Mouse (Mus musculus): Measurements from ENCODE around the gene Coq10a. TPM values are rescaled to one million over a fixed set of nuclear protein-coding genes. Genes with fewer than 3 reads are reported as not detected.

Coq10a gene
- 15.6 and 16.8 TPM in 2 replicates for polyA plus RNA-seq (2014; fragmentation: Nextera tagmentation; extraction: Ambion mirVana)

GRCm38 (mm10) chr10:128368402-128369217 lies at the start of gene Coq10a:
Gene Coq10a (minus strand): TSS chr10:128368997.
- 0% methylated on average over 52 of the region's 87 CpGs for WGBS
- H3K27me3 ChIP-seq (replicated peaks; ENCODE audit: control insufficient read depth, insufficient read depth, low read length): no peaks in the 10 kb centered on the region
- H3K27ac ChIP-seq (replicated peaks; ENCODE audit: low read depth, low read length): peak within 1 kb of the TSS; percentile 91
- H3K4me2 ChIP-seq (ENCODE audit: low read depth, low read length): peak within 1 kb of the TSS; percentile 96
- peak within 1 kb of the TSS; percentile 69 for H3K4me3 ChIP-seq (ENCODE audit: low read depth, low read length)
- peaks cover 11% of the 10 kb centered on the region for H3K36me3 ChIP-seq (ENCODE audit: control insufficient read depth, insufficient read depth, low read length)
- ATAC-seq (ENCODE audit: low read depth) (peak; percentile 95), DNase-seq (ENCODE audit: low spot score) (peak; percentile 96)
- H3K9ac ChIP-seq (ENCODE audit: low read depth, low read length): peak within 1 kb of the TSS; percentile 68
- H3K4me1 ChIP-seq (ENCODE audit: control insufficient read depth, insufficient read depth, low read length): peaks cover 4% of the 10 kb centered on the region; the same call in 1 of the 2 replicates
- H3K9me3 ChIP-seq (ENCODE audit: control insufficient read depth, low read length): no peaks in the 10 kb centered on the region

GRCm38 (mm10) chr10:128414848-128415247 lies 46.1 kb upstream of the Coq10a start:
- no peak overlapping the region for H3K27ac ChIP-seq (replicated peaks; ENCODE audit: low read depth, low read length)
- no peak overlapping the region for H3K4me2 ChIP-seq (ENCODE audit: low read depth, low read length)
- ATAC-seq (ENCODE audit: low read depth) (no peak), DNase-seq (ENCODE audit: low spot score) (no peak)
- H3K4me3 ChIP-seq (ENCODE audit: low read depth, low read length): no peak overlapping the region
- no peak overlapping the region for H3K9ac ChIP-seq (ENCODE audit: low read depth, low read length)
- H3K9me3 ChIP-seq (ENCODE audit: control insufficient read depth, low read length): no peaks in the 10 kb centered on the region
- WGBS: 88% methylated on average over 5 of the region's 5 CpGs
- peaks cover 17% of the 10 kb centered on the region for H3K4me1 ChIP-seq (ENCODE audit: control insufficient read depth, insufficient read depth, low read length)
- peaks cover 51% of the 10 kb centered on the region for H3K36me3 ChIP-seq (ENCODE audit: control insufficient read depth, insufficient read depth, low read length)
- H3K27me3 ChIP-seq (replicated peaks; ENCODE audit: control insufficient read depth, insufficient read depth, low read length): no peaks in the 10 kb centered on the region

- no peak overlapping the region for H3K27ac ChIP-seq (replicated peaks; ENCODE audit: low read depth, low read length)
- H3K27me3 ChIP-seq (replicated peaks; ENCODE audit: control insufficient read depth, insufficient read depth, low read length): no peaks in the 10 kb centered on the region
- no peaks in the 10 kb centered on the region for H3K9me3 ChIP-seq (ENCODE audit: control insufficient read depth, low read length)
- DNase-seq (ENCODE audit: low spot score) (no peak), ATAC-seq (ENCODE audit: low read depth) (no peak)
- H3K4me2 ChIP-seq (ENCODE audit: low read depth, low read length): peak overlapping the region; percentile 88
- 0 out of 2 replicates have a peak overlapping the region, but pooled peaks have one; percentile 77 for H3K9ac ChIP-seq (ENCODE audit: low read depth, low read length)
- H3K36me3 ChIP-seq (ENCODE audit: control insufficient read depth, insufficient read depth, low read length): peaks cover 35% of the 10 kb centered on the region
- 46% methylated on average over 1 of the region's 1 CpGs for WGBS
- H3K4me1 ChIP-seq (ENCODE audit: control insufficient read depth, insufficient read depth, low read length): peaks cover 24% of the 10 kb centered on the region
- H3K4me3 ChIP-seq (ENCODE audit: low read depth, low read length): peak overlapping the region; percentile 78; the same call in 1 of the 2 replicates
Observed at GRCm38 (mm10) chr10:128413076-128413475, 44.3 kb upstream of the Coq10a start.

GRCm38 (mm10) chr10:128412558-128412957 lies 43.8 kb upstream of the Coq10a start:
- H3K36me3 ChIP-seq (ENCODE audit: control insufficient read depth, insufficient read depth, low read length): peaks cover 30% of the 10 kb centered on the region
- H3K27ac ChIP-seq (replicated peaks; ENCODE audit: low read depth, low read length): peak overlapping the region; percentile 95
- H3K4me3 ChIP-seq (ENCODE audit: low read depth, low read length): peak overlapping the region; percentile 78
- DNase-seq (ENCODE audit: low spot score) (no peak), ATAC-seq (ENCODE audit: low read depth) (no peak)
- H3K27me3 ChIP-seq (replicated peaks; ENCODE audit: control insufficient read depth, insufficient read depth, low read length): no peaks in the 10 kb centered on the region
- 61% methylated on average over 1 of the region's 1 CpGs for WGBS
- H3K4me1 ChIP-seq (ENCODE audit: control insufficient read depth, insufficient read depth, low read length): peaks cover 24% of the 10 kb centered on the region
- H3K4me2 ChIP-seq (ENCODE audit: low read depth, low read length): peak overlapping the region; percentile 88
- H3K9ac ChIP-seq (ENCODE audit: low read depth, low read length): peak overlapping the region; percentile 77
- no peaks in the 10 kb centered on the region for H3K9me3 ChIP-seq (ENCODE audit: control insufficient read depth, low read length)

GRCm38 (mm10) chr10:128412055-128412381 lies 43.2 kb upstream of the Coq10a start:
- no peak for ATAC-seq (ENCODE audit: low read depth)
- H3K27ac ChIP-seq (replicated peaks; ENCODE audit: low read depth, low read length): peak overlapping the region; percentile 95

GRCm38 (mm10) chr10:128411211-128412054 lies 42.6 kb upstream of the Coq10a start, which contains the start of the genes Nabp2 and Rnf41:
Gene Nabp2 (minus strand): TSS chr10:128411492.
Gene Rnf41 (plus strand): TSS chr10:128411657.
- WGBS: 2% methylated on average over 28 of the region's 50 CpGs
- H3K27me3 ChIP-seq (replicated peaks; ENCODE audit: control insufficient read depth, insufficient read depth, low read length): no peaks in the 10 kb centered on the region
- H3K9ac ChIP-seq (ENCODE audit: low read depth, low read length): peak within 1 kb of the TSS; percentile 77
- DNase-seq (ENCODE audit: low spot score) (peak; percentile 99), ATAC-seq (ENCODE audit: low read depth) (peak; percentile 90)
- H3K9me3 ChIP-seq (ENCODE audit: control insufficient read depth, low read length): no peaks in the 10 kb centered on the region
- H3K4me1 ChIP-seq (ENCODE audit: control insufficient read depth, insufficient read depth, low read length): peaks cover 24% of the 10 kb centered on the region
- peak within 1 kb of the TSS; percentile 95 for H3K27ac ChIP-seq (replicated peaks; ENCODE audit: low read depth, low read length)
- H3K4me2 ChIP-seq (ENCODE audit: low read depth, low read length): peak within 1 kb of the TSS; percentile 88
- H3K4me3 ChIP-seq (ENCODE audit: low read depth, low read length): peak within 1 kb of the TSS; percentile 78
- peaks cover 21% of the 10 kb centered on the region for H3K36me3 ChIP-seq (ENCODE audit: control insufficient read depth, insufficient read depth, low read length)

More at GRCm38 (mm10) chr10:128412055-128412381, 43.2 kb upstream of the Coq10a start:
- 0% methylated on average over 14 of the region's 14 CpGs for WGBS
- H3K4me1 ChIP-seq (ENCODE audit: control insufficient read depth, insufficient read depth, low read length): peaks cover 24% of the 10 kb centered on the region
- H3K9me3 ChIP-seq (ENCODE audit: control insufficient read depth, low read length): no peaks in the 10 kb centered on the region
- H3K27me3 ChIP-seq (replicated peaks; ENCODE audit: control insufficient read depth, insufficient read depth, low read length): no peaks in the 10 kb centered on the region
- peak; percentile 60 for DNase-seq (ENCODE audit: low spot score)
- H3K4me2 ChIP-seq (ENCODE audit: low read depth, low read length): peak overlapping the region; percentile 88
- H3K4me3 ChIP-seq (ENCODE audit: low read depth, low read length): peak overlapping the region; percentile 78
- peaks cover 25% of the 10 kb centered on the region for H3K36me3 ChIP-seq (ENCODE audit: control insufficient read depth, insufficient read depth, low read length)
- peak overlapping the region; percentile 77 for H3K9ac ChIP-seq (ENCODE audit: low read depth, low read length)

- Histone ChIP-seq H3K4me3 (ENCODE audit: low read depth, low read length) (peak overlapping the region; percentile 78), H3K4me1 (ENCODE audit: control insufficient read depth, insufficient read depth, low read length) (peaks cover 24% of the 10 kb centered on the region), H3K27me3 (replicated peaks; ENCODE audit: control insufficient read depth, insufficient read depth, low read length) (no peaks in the 10 kb centered on the region), H3K36me3 (ENCODE audit: control insufficient read depth, insufficient read depth, low read length) (peaks cover 21% of the 10 kb centered on the region), H3K9ac (ENCODE audit: low read depth, low read length) (peak overlapping the region; percentile 77), H3K27ac (replicated peaks; ENCODE audit: low read depth, low read length) (peak overlapping the region; percentile 86), H3K9me3 (ENCODE audit: control insufficient read depth, low read length) (no peaks in the 10 kb centered on the region), H3K4me2 (ENCODE audit: low read depth, low read length) (peak overlapping the region; percentile 88)
- ATAC-seq (ENCODE audit: low read depth): no peak
- no peak for DNase-seq (ENCODE audit: low spot score)
- 17% methylated on average over 4 of the region's 4 CpGs for WGBS
Observed at GRCm38 (mm10) chr10:128410560-128410845, 41.7 kb upstream of the Coq10a start.

GRCm38 (mm10) chr10:128409692-128410559 lies 41.1 kb upstream of the Coq10a start:
- Histone ChIP-seq H3K27ac (replicated peaks; ENCODE audit: low read depth, low read length) (peak overlapping the region; percentile 86), H3K4me1 (ENCODE audit: control insufficient read depth, insufficient read depth, low read length) (peaks cover 24% of the 10 kb centered on the region), H3K4me2 (ENCODE audit: low read depth, low read length) (peak overlapping the region; percentile 90), H3K9me3 (ENCODE audit: control insufficient read depth, low read length) (no peaks in the 10 kb centered on the region), H3K36me3 (ENCODE audit: control insufficient read depth, insufficient read depth, low read length) (peaks cover 17% of the 10 kb centered on the region), H3K9ac (ENCODE audit: low read depth, low read length) (peak overlapping the region; percentile 78), H3K4me3 (ENCODE audit: low read depth, low read length) (peak overlapping the region; percentile 78), H3K27me3 (replicated peaks; ENCODE audit: control insufficient read depth, insufficient read depth, low read length) (no peaks in the 10 kb centered on the region)
- DNase-seq (ENCODE audit: low spot score) (peak; percentile 99), ATAC-seq (ENCODE audit: low read depth) (peak; percentile 91)
- WGBS: 6% methylated on average over 33 of the region's 36 CpGs

All from embryonic facial prominence, embryonic 14.5 days (tissue).